Mouse (Mus musculus) liver, embryonic 14.5 days (tissue): Measurements from ENCODE around the gene Klhl40. TPM values are rescaled to one million over a fixed set of nuclear protein-coding genes. Genes with fewer than 3 reads are reported as not detected.

Experiments used
- ATAC-seq: fragments of 200-750 bp; cut with Nextera tagmentation; 2 replicates; pipeline ENCODE4 v1.8.0; 2017; ENCODE audit warnings: moderate number of reproducible peaks, mild to moderate bottlenecking, moderate library complexity; ENCODE audit not compliant: insufficient read depth
- DNase-seq, 3 experiments: peaks; one replicate each; pipeline ENCODE4 v3.0.0-alpha.2; 2012 to 2013; ENCODE audit warnings: low read depth in 3 of 3, low spot score in 3 of 3
- H3K27ac ChIP-seq: fragments of 300-500 bp; sonication (generic); 2 replicates; pipeline ENCODE4 v1.5.1; 2014; ENCODE audit warnings: moderate library complexity, mild to moderate bottlenecking, control low read depth, inconsistent platforms
- H3K27me3 ChIP-seq: fragments of 300-500 bp; sonication (generic); 2 replicates; pipeline ENCODE4 v1.6.1; 2014; ENCODE audit warnings: mild to moderate bottlenecking, low read length, moderate library complexity; ENCODE audit not compliant: control insufficient read depth, insufficient read depth
- H3K36me3 ChIP-seq: fragments of 300-500 bp; sonication (generic); replicated peaks from 2 replicates; pipeline ENCODE4 v1.6.1; 2014; ENCODE audit warnings: low read depth; ENCODE audit not compliant: control insufficient read depth, insufficient read depth
- H3K4me1 ChIP-seq, 2 experiments: fragments of 200-500 bp in 1 of 2; fragments of 300-500 bp in 1 of 2; sonication (generic) in 1 of 2; replicated peaks; 2 replicates each; pipeline ENCODE4 v1.6.1; 2012 to 2014; ENCODE audit warnings: antibody characterized with exemption in 1 of 2, inconsistent platforms in 1 of 2, low read length in 1 of 2; ENCODE audit not compliant: control insufficient read depth in 2 of 2, insufficient read depth in 2 of 2
- H3K4me2 ChIP-seq: fragments of 300-500 bp; sonication (generic); 2 replicates; pipeline ENCODE4 v1.6.1; 2014; ENCODE audit warnings: low read depth, mild to moderate bottlenecking, control low read depth, moderate library complexity
- H3K4me3 ChIP-seq, 2 experiments: fragments of 200-500 bp in 1 of 2; fragments of 300-500 bp in 1 of 2; sonication (generic) in 1 of 2; 2 replicates each; pipeline ENCODE4 v1.5.1; 2012 to 2014; ENCODE audit warnings: low read depth in 2 of 2, low read length in 2 of 2, mild to moderate bottlenecking in 2 of 2, control low read depth in 1 of 2, inconsistent platforms in 1 of 2, moderate library complexity in 1 of 2; ENCODE audit not compliant: insufficient read depth in 1 of 2
- H3K9ac ChIP-seq: fragments of 300-500 bp; sonication (generic); replicated peaks from 2 replicates; pipeline ENCODE4 v1.6.1; 2014; ENCODE audit warnings: mild to moderate bottlenecking, control low read depth, moderate library complexity
- H3K9me3 ChIP-seq: fragments of 300-500 bp; sonication (generic); 2 replicates; pipeline ENCODE4 v1.6.1; 2016; ENCODE audit warnings: low read length, mixed read lengths; ENCODE audit not compliant: control insufficient read depth
- CTCF ChIP-seq: IDR thresholded peaks from 2 replicates; pipeline ENCODE4 v1.5.1; 2016; ENCODE audit warnings: antibody characterized with exemption, low read depth, control low read depth
- EP300 ChIP-seq: IDR thresholded peaks from 2 replicates; pipeline ENCODE4 v1.6.1; 2016; ENCODE audit warnings: antibody characterized with exemption, low read depth
- WGBS: fragments of 180-500 bp; shearing (Covaris S2); extraction: QIAGEN DNeasy Blood & Tissue Kit; methylation state at CpG from one replicate; pipeline ENCODE4 v1.1.7; 2014; ENCODE audit not compliant: insufficient replicate concordance; 5-methylcytosine and 5-hydroxymethylcytosine counted together
- polyA plus RNA-seq, 2 experiments: library from polyadenylated mRNA; depleted of rRNA in 1 of 2; stranded (reverse) in 1 of 2; unstranded in 1 of 2; fragments of >200 nt; fragmentation: Nextera tagmentation in 1 of 2; extraction: Ambion mirVana in 1 of 2; gene quantifications; 2 replicates each; pipeline versions ENCODE4 v1.2.1 to v1.2.3; 2012 to 2014

Klhl40 gene
- polyA plus RNA-seq, 2 experiments, result not detected

- H3K27ac ChIP-seq, result no peak overlapping the region
- no peak overlapping the region for H3K4me3 ChIP-seq
- H3K4me1 ChIP-seq, result no peaks in the 10 kb centered on the region
- WGBS, result 48% methylated on average over 1 of the region's 1 CpGs
- no peaks in the 10 kb centered on the region for H3K36me3 ChIP-seq
- no peak for ATAC-seq
- H3K4me2 ChIP-seq, result no peak overlapping the region
- no peaks in the 10 kb centered on the region for H3K9me3 ChIP-seq
- no peak for DNase-seq
- TF ChIP-seq EP300 (no peak), CTCF (no peak)
- H3K9ac ChIP-seq, result no peak overlapping the region
- no peaks in the 10 kb centered on the region for H3K27me3 ChIP-seq
These were observed 45.6 kb downstream of the Klhl40 start for GRCm38 (mm10) chr9:121823051-121823450.

DNA sequence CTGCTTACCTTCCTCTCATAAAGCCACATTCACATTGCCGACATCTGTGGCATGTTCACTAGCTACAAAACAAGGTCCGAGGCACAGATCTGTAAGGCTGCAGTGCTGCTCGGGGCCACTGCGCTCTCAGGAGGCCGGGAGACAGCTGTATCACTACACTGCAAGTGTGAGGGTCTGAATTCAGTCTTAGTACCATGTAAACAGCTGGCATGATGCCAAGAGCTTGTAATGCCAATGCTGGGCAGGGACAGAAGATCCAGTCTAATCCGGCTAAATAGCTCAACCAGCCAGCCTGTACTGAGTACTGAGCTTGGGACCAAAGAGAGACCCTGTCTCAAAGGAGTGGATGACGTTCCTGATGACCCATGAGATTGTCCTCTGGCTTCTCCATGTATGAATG lies 46.6 kb downstream of the Klhl40 start:
- H3K36me3 ChIP-seq, result no peaks in the 10 kb centered on the region
- H3K9ac ChIP-seq, result no peak overlapping the region
- no peaks in the 10 kb centered on the region for H3K4me1 ChIP-seq
- TF ChIP-seq EP300 (no peak), CTCF (no peak)
- ATAC-seq, result no peak
- H3K27ac ChIP-seq, result no peak overlapping the region
- H3K4me3 ChIP-seq, result no peak overlapping the region
- H3K4me2 ChIP-seq, result no peak overlapping the region
- H3K9me3 ChIP-seq, result no peaks in the 10 kb centered on the region
- WGBS, result 63% methylated on average over 7 of the region's 7 CpGs
- DNase-seq, result no peak
- no peaks in the 10 kb centered on the region for H3K27me3 ChIP-seq

DNA sequence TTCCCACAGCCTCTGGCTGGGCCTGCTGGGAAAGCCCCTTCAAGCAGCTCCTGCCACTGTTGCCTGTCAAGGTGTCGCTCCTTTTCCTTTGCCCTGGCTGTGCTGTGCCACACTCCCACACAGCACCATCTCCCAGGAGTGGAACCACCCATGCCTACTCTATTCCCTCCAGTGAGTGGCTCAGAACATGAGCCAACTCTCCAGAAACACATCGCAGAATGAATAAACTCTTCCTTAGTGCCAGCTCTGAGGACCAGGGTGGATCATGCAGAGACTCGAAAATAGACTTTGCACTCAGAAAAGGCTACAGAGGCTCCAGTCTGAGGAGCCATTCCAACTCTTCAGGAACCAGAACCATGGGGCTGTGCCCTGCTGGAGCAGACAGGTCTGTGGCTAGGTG lies 48.9 kb downstream of the Klhl40 start:
- WGBS, result 69% methylated on average over 3 of the region's 3 CpGs
- no peak overlapping the region for H3K4me2 ChIP-seq
- ATAC-seq, result no peak
- no peaks in the 10 kb centered on the region for H3K4me1 ChIP-seq
- DNase-seq, result no peak
- H3K36me3 ChIP-seq, result no peaks in the 10 kb centered on the region
- no peaks in the 10 kb centered on the region for H3K9me3 ChIP-seq
- H3K27ac ChIP-seq, result no peak overlapping the region
- H3K27me3 ChIP-seq, result no peaks in the 10 kb centered on the region
- TF ChIP-seq EP300 (no peak), CTCF (no peak)
- no peak overlapping the region for H3K9ac ChIP-seq
- no peak overlapping the region for H3K4me3 ChIP-seq

DNA sequence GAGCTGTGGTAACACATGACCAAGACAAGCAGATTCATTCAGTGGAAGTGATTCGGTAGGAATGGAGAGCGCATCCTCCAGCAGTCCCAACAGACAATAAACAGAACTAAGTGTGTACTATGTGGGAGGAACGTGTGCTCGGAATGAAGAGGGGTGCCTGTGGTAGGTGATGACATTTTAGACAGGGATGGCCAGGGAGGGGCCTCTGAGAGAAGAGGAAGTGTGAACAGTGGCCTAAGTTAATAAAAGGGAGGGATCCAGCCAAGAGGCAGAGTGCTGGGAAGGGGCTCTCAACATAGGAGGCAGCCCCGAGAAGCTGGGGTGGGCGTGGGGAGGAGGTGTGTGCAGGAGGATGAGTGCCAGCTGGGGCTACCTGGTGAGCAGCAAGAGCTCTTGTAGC lies 50.9 kb downstream of the Klhl40 start:
- no peak overlapping the region for H3K4me3 ChIP-seq
- H3K9ac ChIP-seq, result no peak overlapping the region
- no peaks in the 10 kb centered on the region for H3K4me1 ChIP-seq
- no peak overlapping the region for H3K4me2 ChIP-seq
- H3K36me3 ChIP-seq, result no peaks in the 10 kb centered on the region
- no peaks in the 10 kb centered on the region for H3K27me3 ChIP-seq
- no peak for TF ChIP-seq EP300
- no peak overlapping the region for H3K27ac ChIP-seq
- DNase-seq (no peak), ATAC-seq (no peak)
- no peaks in the 10 kb centered on the region for H3K9me3 ChIP-seq
- 41% methylated on average over 6 of the region's 6 CpGs for WGBS

DNA sequence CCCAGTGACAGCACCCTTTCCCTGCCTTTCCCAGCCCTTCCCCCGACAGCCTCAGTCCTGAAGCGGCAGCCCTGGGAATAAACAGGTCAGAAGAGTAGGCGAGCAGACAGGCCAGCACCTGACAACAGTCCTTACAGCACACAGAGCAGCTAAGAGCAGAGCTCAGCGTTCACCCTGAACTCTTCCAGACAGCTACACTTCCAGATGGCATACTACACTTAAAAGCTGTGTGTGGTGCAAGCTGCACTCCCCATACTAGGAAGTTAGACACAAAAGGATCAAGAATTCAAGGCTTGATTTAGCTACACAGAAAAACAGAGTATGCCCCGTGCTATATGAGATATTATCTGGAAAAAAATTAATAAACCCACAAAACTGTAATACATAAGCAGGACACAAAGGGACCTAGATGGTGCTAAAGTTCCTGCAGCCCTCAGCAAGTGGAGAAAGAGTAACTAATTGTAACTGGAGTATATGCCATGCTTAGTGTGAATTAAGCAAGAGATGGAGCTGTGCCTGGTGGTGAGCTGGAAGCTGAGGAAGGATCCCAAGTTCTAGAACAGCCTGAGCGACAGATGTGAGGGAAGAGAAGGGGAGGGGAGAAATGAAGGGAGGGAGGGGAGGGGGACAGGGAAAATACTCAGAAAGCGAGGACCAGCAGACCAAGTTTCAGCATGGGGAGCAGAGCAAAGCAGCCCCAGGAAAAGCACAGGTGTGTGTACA lies 52.0 kb downstream of the Klhl40 start:
- no peak for ATAC-seq
- H3K4me2 ChIP-seq, result no peak overlapping the region
- H3K4me1 ChIP-seq, result no peaks in the 10 kb centered on the region
- no peak for TF ChIP-seq CTCF
- H3K36me3 ChIP-seq, result no peaks in the 10 kb centered on the region
- WGBS, result 45% methylated on average over 7 of the region's 7 CpGs
- no peak overlapping the region for H3K4me3 ChIP-seq
- no peaks in the 10 kb centered on the region for H3K27me3 ChIP-seq
- H3K9ac ChIP-seq, result no peak overlapping the region
- no peak overlapping the region for H3K27ac ChIP-seq
- no peaks in the 10 kb centered on the region for H3K9me3 ChIP-seq
- DNase-seq, result no peak
